Mouse (Mus musculus): ENCODE measurements around the gene Sf3a2. TPM values are rescaled to one million over a fixed set of nuclear protein-coding genes. Genes with fewer than 3 reads are reported as not detected.

Gene Sf3a2
- polyA plus RNA-seq (2015; fragmentation: Nextera tagmentation; extraction: Ambion mirVana): 38.3 and 48.3 TPM in 2 replicates

DNA sequence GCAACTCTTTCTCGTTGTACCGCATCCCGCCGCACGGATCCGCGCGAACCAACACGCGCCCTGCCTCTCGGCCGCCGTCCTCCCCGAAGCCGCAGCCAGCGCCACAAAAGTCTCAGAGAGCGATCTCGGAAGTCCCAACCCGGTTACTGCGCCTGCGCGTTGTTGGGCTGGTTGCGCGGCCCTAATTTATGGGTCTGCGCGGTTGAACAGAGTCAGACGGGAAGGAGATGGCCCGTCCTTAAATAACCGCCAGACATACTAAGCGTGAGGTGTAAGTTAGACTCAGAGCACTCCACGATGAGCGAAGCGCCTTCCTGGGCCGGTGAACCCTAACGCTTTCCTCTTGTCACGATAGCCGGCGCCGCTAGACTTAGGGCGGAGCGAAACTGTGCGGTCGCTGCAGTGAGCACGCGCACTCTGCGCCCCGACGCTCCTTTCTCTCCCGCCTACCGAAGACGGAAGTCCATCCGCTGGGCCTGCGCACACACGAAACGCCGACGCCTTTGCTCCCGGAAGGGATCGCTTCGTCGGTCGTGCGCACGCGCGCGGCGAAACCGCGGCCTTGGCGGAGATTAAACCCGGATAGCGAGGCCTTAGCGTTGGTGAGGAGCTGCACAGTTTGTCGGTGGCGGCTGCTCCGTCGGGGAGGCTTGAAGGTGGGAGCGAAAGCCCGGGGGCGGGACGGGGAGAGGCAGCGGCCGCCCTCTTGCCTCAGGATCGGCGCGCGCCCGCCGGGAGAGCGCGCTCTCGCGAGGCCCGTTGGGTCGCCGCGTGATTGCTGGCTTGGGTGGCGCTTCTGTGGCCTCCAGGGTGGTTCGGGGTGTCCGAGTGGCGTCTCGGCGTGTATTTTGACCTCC is at the start of gene Sf3a2, which contains the start of gene Plekhj1:
Gene Sf3a2 (plus strand): TSS at position 49 of the 857 bp plus-strand sequence.
Gene Plekhj1 (minus strand): TSS at position 477 of the 857 bp plus-strand sequence.
- WGBS: under 1% methylated on average over 104 of the region's 104 CpGs
- Histone ChIP-seq H3K4me3 (peak within 1 kb of the TSS; percentile 77), H3K4me1 (replicated peaks) (peaks cover 36% of the 10 kb centered on the region), H3K4me2 (peak within 1 kb of the TSS; percentile 69), H3K27ac (peak within 1 kb of the TSS; percentile 91), H3K9me3 (replicated peaks) (no peaks in the 10 kb centered on the region), H3K36me3 (peaks cover 45% of the 10 kb centered on the region), H3K9ac (peak within 1 kb of the TSS; percentile 85), H3K27me3 (no peaks in the 10 kb centered on the region)
- ATAC-seq (replicated peaks; ENCODE audit: insufficient number of reproducible peaks, insufficient read depth, low FRiP score, low read depth): peak; percentile 91

DNA sequence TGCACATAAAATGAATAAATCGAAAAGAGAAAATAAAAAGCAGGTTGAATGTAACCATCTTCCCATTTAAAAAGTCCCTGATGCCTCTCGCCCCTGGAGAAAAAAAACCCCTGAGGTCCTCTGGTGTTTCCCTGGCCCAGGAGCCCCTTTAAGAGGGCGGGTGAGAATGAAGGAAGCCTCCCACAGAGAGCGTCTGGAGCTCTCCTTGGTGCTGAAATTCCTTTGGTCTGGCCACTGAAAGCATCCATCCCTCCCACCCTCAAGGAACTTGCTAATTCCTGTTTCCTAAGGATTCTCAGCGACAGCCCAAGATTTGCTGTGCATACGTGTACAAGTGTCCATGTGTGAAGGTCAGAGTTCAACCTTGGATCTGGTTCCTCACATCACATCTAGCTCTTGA is 49.4 kb upstream of the Sf3a2 start:
- H3K9me3 ChIP-seq (replicated peaks): no peaks in the 10 kb centered on the region
- no peaks in the 10 kb centered on the region for H3K36me3 ChIP-seq
- no peaks in the 10 kb centered on the region for H3K27me3 ChIP-seq
- no peak overlapping the region for H3K4me2 ChIP-seq
- H3K27ac ChIP-seq: no peak overlapping the region
- H3K4me1 ChIP-seq (replicated peaks): peaks cover 40% of the 10 kb centered on the region
- H3K4me3 ChIP-seq: no peak overlapping the region
- no peak overlapping the region for H3K9ac ChIP-seq
- 8% methylated on average over 6 of the region's 6 CpGs for WGBS
- no peak for ATAC-seq (replicated peaks; ENCODE audit: insufficient number of reproducible peaks, insufficient read depth, low FRiP score, low read depth)

DNA sequence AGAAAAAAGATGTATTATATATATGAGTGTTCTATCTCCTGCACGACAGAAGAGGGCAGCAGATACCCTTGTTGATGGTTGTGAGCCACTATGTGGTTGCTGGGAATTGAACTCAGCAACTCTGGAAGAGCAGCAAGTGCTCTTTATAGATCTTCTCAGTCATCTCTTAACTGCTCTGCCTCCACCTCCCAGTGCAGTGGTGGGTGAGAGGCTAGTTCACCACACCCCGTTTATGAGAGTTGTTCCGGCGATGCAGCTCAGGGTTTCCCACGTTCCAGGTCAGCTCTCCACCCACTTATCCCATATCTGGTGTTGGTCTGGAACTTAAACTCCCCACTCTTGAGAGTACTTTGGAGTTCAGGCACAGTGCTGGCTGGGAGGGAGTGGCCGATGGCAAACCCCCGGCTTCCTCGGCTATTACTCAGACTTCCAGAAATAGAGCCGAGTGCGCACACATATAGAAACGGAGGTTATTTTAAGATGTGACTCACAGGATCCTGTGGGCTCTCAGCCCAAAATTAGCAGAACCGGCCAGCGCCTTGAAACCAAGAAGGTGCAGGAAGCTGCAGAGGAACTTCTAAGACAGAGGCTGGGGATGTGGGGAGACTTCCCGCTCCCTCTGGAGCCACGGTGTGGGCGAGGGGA is 46.7 kb upstream of the Sf3a2 start:
- H3K4me3 ChIP-seq: peak overlapping the region; percentile 45
- peaks cover 45% of the 10 kb centered on the region for H3K4me1 ChIP-seq (replicated peaks)
- peak overlapping the region; percentile 65 for H3K4me2 ChIP-seq
- H3K27ac ChIP-seq: peak overlapping the region; percentile 98
- no peaks in the 10 kb centered on the region for H3K9me3 ChIP-seq (replicated peaks)
- peak overlapping the region; percentile 55 for H3K9ac ChIP-seq
- ATAC-seq (replicated peaks; ENCODE audit: insufficient number of reproducible peaks, insufficient read depth, low FRiP score, low read depth): peak; percentile 80
- 5% methylated on average over 16 of the region's 16 CpGs for WGBS
- no peaks in the 10 kb centered on the region for H3K27me3 ChIP-seq
- no peaks in the 10 kb centered on the region for H3K36me3 ChIP-seq

DNA sequence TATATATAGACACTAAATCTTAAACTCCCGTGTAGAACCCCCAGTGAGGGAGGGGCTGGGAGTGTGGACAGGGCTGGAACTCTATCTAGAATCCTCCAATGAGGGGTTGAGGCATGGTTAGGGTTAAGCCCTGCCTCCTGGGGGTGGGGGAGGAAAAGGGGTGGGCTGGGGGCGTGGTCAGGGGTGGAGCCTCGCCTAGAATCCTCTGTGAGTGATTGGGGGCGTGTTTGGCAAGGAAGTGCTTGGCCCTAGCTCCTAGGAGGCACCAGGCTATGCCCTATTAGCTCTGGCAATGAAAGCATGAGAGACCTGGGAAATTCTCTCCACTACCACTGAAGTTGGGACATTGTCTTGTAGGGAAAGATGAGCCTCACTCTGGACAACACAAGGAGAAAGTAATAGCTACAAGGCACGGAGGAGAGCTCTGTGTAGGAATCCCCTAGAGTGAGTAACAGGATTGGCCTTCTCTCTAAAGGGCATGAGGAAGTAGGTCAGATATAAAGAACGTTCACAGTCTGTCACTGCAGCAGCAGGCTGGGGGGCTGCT is 45.8 kb upstream of the Sf3a2 start:
- Histone ChIP-seq H3K4me2 (peak overlapping the region; percentile 65), H3K27me3 (no peaks in the 10 kb centered on the region), H3K4me1 (replicated peaks) (peaks cover 53% of the 10 kb centered on the region), H3K27ac (peak overlapping the region; percentile 98), H3K36me3 (no peaks in the 10 kb centered on the region), H3K4me3 (peak overlapping the region; percentile 45), H3K9ac (peak overlapping the region; percentile 55), H3K9me3 (replicated peaks) (no peaks in the 10 kb centered on the region)
- 3% methylated on average over 6 of the region's 6 CpGs for WGBS
- ATAC-seq (replicated peaks; ENCODE audit: insufficient number of reproducible peaks, insufficient read depth, low FRiP score, low read depth): peak; percentile 78

DNA sequence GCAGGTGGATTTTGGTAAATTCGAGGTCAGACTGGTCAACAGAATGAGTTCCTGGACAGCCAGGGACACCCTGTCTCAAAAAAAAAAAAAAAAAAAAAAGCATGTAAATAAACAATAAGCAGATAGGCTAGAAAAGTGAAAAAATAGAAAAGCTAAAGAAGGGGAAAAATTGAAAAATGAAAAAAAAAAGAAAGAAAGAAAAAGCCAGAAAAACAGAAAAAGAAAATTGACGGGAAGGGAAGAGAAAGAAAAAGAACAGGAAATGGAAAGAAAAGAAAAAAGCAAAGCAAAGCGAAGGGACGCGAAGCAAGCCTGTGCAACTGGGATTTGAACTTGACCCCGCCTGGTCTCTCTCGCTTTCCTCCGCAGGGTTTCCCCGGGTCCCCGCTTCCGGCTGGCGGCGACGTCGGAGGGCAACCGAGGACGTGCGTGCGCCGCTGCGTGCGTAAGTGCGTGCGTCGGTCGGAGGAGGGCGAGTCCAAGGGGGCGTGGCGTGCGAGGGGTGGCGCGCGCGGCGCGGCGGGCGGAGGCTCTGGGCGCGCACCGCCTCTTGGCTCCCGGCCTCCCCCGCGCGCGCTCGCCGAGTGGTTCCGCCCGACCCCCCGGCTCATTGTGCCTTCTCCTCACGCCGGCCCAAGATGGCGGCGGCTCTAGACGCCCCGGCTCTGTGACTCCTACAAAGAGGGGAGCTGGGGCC is 43.3 kb upstream of the Sf3a2 start, which contains the start of gene Dot1l:
Gene Dot1l (plus strand): TSS at position 613 of the 697 bp plus-strand sequence.
- ATAC-seq (replicated peaks; ENCODE audit: insufficient number of reproducible peaks, insufficient read depth, low FRiP score, low read depth): peak; percentile 86
- Histone ChIP-seq H3K4me3 (peak within 1 kb of the TSS; percentile 89), H3K4me1 (replicated peaks) (peaks cover 67% of the 10 kb centered on the region), H3K9ac (peak within 1 kb of the TSS; percentile 90), H3K9me3 (replicated peaks) (no peaks in the 10 kb centered on the region), H3K36me3 (no peaks in the 10 kb centered on the region), H3K27ac (peak within 1 kb of the TSS; percentile 87), H3K27me3 (no peaks in the 10 kb centered on the region), H3K4me2 (peak within 1 kb of the TSS; percentile 74)
- WGBS: 3% methylated on average over 15 of the region's 57 CpGs

DNA sequence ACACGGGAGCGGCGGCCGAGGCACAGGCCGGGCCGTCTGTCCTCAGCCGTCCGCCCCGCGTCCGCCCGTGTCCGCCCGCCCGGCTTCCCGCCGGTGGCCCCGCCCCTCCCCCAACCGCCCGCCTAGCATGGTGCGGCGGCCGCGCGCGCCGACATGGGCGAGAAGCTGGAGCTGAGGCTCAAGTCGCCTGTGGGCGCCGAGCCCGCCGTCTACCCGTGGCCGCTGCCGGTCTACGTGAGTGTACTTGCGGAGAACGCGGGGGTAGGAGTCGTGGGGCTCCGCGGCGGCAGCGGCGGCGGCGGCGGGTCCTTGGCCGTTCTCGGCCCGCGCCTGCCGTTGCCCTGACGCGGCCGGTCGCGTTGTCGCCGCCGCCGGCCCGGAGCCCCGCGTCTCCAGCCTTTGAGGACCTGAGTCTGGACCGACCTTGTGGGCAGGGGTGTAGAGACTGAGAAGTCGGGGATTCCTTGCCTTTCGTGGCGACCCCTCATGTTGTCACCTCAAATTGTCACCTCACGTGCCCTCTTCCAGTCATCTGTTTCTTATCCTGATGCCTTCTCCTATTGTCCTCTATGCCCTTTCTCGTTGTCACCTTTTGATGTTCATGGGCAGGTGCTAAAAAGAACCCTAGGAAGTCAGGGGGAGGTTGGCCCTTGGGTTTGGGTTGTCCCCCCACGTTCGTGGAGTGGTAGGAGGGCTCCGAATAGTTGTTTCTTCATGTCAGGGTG is 42.5 kb upstream of the Sf3a2 start:
- peaks cover 72% of the 10 kb centered on the region for H3K4me1 ChIP-seq (replicated peaks)
- ATAC-seq (replicated peaks; ENCODE audit: insufficient number of reproducible peaks, insufficient read depth, low FRiP score, low read depth): no peak; the same call in 1 of the 2 replicates
- no peaks in the 10 kb centered on the region for H3K9me3 ChIP-seq (replicated peaks)
- peak overlapping the region; percentile 87 for H3K27ac ChIP-seq
- H3K36me3 ChIP-seq: no peaks in the 10 kb centered on the region
- H3K4me2 ChIP-seq: peak overlapping the region; percentile 74
- no peaks in the 10 kb centered on the region for H3K27me3 ChIP-seq
- under 1% methylated on average over 66 of the region's 75 CpGs for WGBS
- peak overlapping the region; percentile 89 for H3K4me3 ChIP-seq
- H3K9ac ChIP-seq: peak overlapping the region; percentile 90

DNA sequence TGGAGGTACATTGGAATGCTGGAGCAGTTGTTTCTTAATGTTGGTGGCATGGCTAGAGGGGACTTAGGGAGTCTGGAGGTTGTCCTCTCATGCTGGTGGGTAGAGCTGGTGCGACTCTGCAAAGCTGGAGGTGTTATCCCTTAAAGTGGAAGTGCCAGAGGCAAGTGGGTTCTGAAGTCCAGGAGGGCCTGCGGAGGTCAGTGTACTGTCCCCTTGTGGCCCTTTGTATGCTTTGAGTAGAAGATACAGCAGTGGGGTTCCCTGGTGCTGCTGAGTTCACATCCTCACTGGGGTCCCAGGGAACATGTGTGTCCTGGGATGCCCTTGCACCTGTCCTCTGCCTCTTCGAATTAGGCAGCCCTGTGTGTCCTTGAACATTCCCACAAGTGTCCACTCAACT is 41.9 kb upstream of the Sf3a2 start:
- Histone ChIP-seq H3K9ac (peak overlapping the region; percentile 90), H3K27me3 (no peaks in the 10 kb centered on the region), H3K4me2 (peak overlapping the region; percentile 74), H3K9me3 (replicated peaks) (no peaks in the 10 kb centered on the region), H3K27ac (peak overlapping the region; percentile 87), H3K36me3 (no peaks in the 10 kb centered on the region), H3K4me1 (replicated peaks) (peaks cover 73% of the 10 kb centered on the region), H3K4me3 (peak overlapping the region; percentile 89)
- ATAC-seq (replicated peaks; ENCODE audit: insufficient number of reproducible peaks, insufficient read depth, low FRiP score, low read depth): no peak
- 10% methylated on average over 3 of the region's 3 CpGs for WGBS

DNA sequence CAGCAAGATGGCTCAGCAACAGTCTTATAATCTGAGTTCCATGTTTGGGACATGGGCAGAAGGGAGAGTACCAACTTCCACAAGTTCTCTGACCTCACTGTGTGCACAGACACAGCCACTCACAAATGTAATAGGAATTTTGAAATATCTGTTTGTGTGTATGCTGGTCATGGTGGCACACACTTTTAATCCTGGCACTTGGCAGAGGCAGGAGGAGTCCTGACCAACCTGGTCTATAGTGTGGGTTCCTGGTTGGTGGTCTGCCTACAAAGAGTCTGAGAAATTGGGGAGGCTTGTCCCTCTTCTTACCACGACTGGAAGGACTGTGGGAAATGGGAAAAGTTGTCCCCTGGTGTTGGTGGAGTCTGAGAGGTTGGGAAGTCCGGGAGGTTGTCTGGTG is 41.5 kb upstream of the Sf3a2 start:
- Histone ChIP-seq H3K36me3 (no peaks in the 10 kb centered on the region), H3K4me3 (peak overlapping the region; percentile 89), H3K27me3 (no peaks in the 10 kb centered on the region), H3K9me3 (replicated peaks) (no peaks in the 10 kb centered on the region), H3K9ac (peak overlapping the region; percentile 90), H3K4me1 (replicated peaks) (peaks cover 74% of the 10 kb centered on the region), H3K4me2 (peak overlapping the region; percentile 74), H3K27ac (peak overlapping the region; percentile 87; the same call in 1 of the 2 replicates)
- ATAC-seq (replicated peaks; ENCODE audit: insufficient number of reproducible peaks, insufficient read depth, low FRiP score, low read depth): no peak
- WGBS: 43% methylated on average over 2 of the region's 2 CpGs

DNA sequence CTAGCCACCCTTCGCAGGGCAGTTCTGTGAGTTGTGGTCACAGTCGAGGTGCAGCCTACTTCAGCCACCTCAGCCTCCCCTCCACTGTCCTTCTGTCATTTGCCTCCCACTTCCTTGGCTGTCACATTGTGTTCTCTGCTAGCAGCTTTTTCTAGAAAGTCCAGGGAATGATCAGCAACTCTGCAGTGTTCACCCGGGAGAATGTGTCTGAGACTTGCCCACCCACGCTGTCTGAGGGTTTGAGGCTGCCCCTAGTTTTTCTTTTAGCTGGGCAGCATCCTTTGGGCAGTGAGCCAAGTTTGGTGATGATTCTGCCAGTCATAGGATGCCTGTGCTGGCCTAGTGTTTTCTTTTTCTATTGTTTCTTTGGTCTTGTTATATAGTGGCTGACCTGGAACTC is 41.0 kb upstream of the Sf3a2 start:
- H3K9me3 ChIP-seq (replicated peaks): no peaks in the 10 kb centered on the region
- peaks cover 73% of the 10 kb centered on the region for H3K4me1 ChIP-seq (replicated peaks)
- ATAC-seq (replicated peaks; ENCODE audit: insufficient number of reproducible peaks, insufficient read depth, low FRiP score, low read depth): no peak
- peak overlapping the region; percentile 90; the same call in 1 of the 2 replicates for H3K9ac ChIP-seq
- H3K36me3 ChIP-seq: no peaks in the 10 kb centered on the region
- peak overlapping the region; percentile 74 for H3K4me2 ChIP-seq
- peak overlapping the region; percentile 87 for H3K27ac ChIP-seq
- 54% methylated on average over 4 of the region's 4 CpGs for WGBS
- H3K4me3 ChIP-seq: peak overlapping the region; percentile 89
- H3K27me3 ChIP-seq: no peaks in the 10 kb centered on the region

DNA sequence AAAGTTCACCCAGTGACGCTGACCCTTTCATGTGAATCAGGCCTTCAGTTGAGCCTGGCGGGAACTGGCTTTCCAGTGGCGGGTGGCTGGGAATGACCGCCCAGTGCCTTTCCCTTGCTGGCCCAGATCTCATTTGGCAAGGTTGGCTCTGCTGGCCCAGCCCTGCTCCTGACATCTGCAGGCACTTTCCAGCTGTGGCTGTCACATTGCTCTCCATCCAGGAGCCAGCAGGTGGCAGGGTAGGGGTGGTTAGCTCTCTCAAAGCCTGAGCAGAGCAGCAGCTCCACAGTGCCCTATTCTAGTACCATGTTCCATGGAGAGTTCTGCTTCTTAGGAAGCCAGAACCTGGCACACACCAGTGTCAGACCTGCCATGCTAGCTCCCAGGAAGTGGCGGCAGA is 40.3 kb upstream of the Sf3a2 start:
- 25% methylated on average over 5 of the region's 5 CpGs for WGBS
- peak; percentile 40 for ATAC-seq (replicated peaks; ENCODE audit: insufficient number of reproducible peaks, insufficient read depth, low FRiP score, low read depth)
- Histone ChIP-seq H3K27me3 (no peaks in the 10 kb centered on the region), H3K9me3 (replicated peaks) (no peaks in the 10 kb centered on the region), H3K4me2 (peak overlapping the region; percentile 74), H3K36me3 (no peaks in the 10 kb centered on the region), H3K27ac (peak overlapping the region; percentile 87), H3K4me3 (peak overlapping the region; percentile 89; the same call in 1 of the 2 replicates), H3K4me1 (replicated peaks) (peaks cover 70% of the 10 kb centered on the region), H3K9ac (no peak overlapping the region)
